Mouse (Mus musculus): ENCODE results near the gene Phactr4. TPM values are rescaled to one million over a fixed set of nuclear protein-coding genes. Genes with fewer than 3 reads are reported as not detected.

The Phactr4 gene
- total RNA-seq, 2 experiments from 2014 or later = 16.3 to 18.4 TPM

DNA sequence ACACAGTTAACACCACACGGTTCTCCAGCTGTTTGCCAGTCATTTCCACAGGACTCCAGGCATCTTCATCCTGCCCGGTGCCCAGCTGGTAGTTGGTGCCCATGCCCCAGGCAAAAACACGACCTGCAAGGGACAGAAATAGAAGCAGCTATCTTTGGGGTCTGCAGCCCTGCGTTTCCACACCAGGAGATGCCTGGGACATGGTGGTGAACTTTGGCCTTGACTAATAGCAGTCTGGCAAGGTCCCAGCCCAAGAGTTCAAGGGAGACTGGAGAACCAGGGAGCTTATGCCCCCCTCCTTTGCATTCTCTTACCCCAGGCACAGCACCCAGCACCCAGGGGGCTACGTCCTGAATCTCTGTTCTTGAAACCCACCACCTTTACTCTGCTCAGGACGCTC, 89.4 kb downstream of the Phactr4 start:
- DNase-seq = no peak

DNA sequence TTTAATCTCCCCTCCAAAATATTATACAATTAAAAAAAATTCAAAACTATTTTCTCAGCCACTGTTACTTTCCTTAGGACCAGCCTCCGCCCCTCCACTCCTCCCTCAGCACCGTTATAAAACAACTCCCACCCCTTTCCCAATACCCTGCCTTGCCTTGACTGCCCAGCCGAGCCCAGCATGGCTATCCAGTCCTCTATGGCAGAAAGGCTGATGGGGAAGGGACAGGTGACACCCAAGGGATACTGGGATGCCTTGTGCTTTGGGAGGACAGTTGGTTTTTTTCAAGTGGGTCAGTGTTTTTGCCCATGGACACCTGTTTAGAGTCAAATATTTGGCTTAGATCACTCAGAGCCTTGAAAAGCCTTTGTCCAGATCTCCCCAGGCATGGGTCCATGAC, 90.3 kb downstream of the Phactr4 start:
- DNase-seq = no peak

DNA sequence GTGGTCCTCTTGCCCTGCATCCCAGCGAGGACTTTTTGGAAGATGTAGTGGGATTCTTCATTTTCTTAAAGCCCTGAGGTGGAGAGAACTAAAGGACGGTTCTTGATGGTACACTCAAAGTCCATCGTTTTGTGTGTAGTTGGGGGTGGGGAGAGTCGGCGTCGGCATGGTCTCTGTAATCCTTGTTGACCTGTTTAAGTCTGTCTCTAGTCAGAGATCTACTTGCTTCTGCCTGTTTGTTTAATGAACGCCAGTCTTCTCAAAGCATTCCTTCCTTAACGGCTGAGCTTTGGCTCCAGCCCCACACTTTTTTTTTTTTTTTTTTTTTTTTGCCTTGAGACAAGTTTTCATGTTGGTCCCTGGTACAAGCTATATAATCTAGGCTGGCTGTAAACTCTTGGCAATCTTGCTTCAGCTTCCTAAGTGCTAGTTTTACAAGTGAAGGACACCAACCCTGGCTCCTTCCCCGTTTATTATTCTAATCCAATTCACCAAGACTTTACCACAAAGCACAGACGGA, 92.4 kb downstream of the Phactr4 start:
- DNase-seq = no peak

DNA sequence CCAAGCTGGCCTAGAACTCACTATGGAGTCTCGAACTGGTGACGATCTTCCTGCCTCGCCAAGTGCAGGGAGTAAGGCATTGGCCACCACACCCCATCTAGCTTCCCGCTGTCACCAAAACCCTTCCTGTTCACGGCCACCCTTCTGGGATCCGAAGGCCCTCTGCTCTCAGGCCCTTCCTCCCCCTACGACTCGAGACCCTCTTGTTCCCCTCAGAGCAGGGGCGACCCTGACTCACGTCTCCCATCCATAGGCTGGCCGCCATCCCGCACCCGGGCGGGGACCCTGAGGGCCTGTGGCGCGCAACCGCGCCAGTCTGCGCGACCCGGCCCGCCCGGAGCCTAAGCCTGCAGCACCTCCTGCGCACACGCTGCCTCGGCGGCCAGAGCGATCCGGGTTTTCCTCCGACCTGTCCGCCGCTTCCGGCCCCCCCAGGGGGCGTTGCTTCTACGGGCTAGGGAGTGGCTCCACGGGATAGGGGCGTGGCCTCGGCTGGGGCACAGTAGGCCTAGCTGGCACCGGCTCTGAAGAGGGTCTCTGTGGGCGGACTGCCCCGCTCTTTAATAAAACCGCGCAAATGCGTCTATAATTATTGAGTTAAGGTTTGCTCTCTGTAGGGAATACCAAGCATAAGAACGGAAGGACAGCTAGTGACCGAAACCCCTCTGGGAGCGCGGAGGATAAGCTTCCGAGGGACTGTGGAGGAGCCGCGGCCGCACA, 93.0 kb downstream of the Phactr4 start, which contains the start of gene Trnau1ap:
TSS of gene Trnau1ap (minus strand) at position 424 of the 720 bp plus-strand sequence.
- peak; percentile 90 for DNase-seq

DNA sequence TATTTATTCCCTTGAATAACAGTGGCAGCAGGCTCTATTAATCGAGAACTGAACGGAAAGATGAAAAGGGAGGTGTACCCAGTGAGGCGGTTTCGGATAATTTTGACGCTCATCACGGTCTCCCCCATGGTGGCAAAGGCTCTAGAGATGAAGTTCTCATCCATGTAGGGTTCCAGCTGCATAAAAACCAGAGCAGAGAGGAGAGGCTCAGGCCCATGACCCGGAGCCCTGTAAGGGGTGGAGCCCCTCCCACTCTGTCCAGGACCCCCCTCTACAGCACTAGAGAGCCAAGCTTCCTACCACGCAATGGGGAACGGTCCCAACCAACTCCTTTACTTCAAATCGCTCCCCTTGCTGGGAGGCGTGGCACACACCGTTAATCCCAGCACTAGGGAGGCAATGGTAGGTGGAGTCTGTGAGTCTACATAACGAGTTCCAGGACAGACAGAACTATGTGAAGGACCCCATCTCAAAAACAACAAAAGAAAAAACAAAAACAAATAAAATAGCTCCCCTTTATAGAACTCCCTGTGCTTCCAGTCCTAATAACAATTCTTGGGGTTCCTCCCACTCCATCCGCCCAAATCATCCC, 93.8 kb downstream of the Phactr4 start:
- DNase-seq = no peak

DNA sequence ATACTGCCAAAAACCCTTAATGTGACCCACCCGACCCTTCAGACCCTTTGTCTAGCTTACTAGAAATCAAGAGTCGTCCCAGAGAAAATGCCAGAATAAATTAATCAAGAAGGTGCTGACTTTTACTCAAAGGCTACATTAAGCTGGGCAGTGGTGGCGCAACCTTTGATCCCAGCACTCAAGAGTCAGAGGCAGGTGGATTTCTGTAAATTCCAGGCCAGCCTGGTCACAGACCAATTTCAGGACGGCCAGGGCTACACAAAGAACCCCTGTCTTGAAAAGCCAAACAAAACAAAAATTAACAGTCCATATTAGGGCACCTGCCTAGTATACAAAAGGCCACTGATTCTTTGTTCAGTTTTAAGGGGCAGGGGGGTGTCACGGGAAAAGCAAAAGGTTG, 95.8 kb downstream of the Phactr4 start:
- DNase-seq = no peak

DNA sequence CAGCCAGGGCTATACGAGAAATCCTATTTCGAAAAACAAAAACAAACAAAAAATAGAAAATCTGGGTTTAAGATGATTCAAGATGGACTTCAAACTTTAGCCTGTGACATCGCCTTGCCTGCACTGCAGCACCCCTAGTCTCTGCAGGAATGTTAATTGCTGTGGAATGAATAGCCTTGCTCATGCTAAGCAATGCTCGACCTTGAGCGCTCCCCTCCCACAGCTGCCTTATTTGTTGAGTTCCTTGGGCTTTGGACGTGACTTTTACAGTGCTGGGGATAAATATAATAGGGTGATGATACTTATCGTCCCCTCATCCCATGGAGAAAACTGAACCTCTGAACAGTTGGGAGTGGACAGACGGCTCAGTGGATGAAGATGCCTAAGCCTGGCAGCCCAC, 106.6 kb downstream of the Phactr4 start:
- no peak for DNase-seq

DNA sequence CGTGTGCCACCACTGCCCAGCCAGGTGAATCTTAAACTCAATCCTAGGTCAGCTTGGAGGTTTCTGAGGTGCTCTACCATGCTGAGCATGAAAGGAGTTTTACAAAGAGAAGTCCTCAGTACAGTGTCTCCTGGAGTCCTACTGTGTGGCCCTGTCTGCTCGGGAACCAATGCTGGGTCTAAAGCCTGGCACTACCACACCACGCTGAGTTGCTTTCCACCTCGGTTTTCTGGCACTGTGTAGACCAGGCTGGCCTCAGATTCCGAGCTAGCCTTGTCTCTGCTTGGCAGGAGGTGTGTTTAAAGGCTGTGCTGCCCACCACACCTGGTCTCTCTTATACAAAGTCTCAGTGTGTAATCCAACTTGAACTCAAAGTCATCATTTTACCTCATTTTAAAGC, 109.7 kb downstream of the Phactr4 start:
- no peak for DNase-seq

DNA sequence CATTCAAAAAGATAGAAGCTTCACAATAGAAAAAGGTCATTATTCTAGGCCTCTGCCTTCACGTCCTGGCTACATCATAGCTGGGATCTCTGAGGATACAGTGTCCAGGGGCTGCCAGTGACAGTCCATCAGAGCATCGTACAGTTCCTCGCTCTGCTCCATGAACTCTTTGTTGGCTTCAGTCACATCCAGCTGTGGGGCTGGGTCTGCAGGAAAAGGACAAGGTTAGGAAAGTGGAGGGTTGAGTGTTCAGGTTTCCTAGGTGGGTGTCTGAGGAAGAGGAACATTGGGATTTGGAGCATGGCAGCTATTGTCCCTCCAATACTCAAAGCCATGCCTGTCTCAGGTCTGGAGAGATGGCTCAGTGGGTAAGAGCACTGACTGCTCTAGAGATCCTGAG, 110.5 kb downstream of the Phactr4 start:
- DNase-seq = no peak

DNA sequence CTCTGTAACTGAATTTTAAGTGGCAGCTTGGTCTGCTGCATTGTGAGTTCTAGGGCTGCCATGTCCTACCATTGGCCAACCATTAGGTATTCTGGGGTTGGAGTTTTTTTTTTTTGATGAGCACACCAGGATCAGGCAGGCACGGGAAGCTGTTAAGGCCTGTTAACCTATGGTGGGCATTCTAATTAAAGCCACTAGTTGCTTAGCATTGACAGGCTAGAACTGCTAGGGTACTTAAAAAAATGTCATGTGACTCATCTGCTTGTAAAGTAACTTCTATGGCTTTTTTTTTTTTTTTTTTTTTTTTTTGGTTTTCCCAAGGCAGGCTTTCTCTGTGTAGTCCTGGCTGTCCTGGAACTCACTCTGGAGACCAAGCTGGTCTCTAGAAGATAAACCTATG, 111.1 kb downstream of the Phactr4 start:
- no peak for DNase-seq

DNA sequence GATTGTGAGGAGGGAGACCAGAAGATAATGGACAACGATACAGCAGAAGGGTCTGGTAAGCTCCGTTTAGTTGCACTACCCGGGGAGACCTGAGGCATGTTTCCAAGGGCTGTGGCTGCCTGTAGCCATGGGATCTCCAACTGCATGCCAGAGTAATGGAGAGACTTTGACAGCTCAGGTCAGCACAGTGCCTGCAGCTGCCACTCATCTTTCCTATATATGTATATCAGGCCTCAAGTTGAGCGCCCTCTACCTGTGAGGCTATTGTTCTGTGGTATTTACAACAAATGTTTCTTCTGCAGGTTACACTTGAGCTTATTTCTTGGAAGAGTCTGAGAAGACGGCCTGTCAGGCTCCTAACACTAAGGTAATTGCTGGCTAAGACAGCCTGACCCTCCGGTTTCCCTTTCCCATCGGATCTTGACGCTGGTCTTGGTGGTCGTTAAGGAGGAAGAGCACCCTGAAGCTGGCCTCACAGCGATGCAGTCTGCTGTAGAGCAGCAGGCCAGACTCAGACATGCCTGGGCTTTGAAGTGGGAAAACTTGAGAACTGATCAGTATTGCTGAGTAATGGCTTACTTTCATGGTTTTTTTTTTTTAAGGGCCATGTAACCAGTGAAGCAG, 112.3 kb downstream of the Phactr4 start:
- DNase-seq = peak; percentile 33

DNA sequence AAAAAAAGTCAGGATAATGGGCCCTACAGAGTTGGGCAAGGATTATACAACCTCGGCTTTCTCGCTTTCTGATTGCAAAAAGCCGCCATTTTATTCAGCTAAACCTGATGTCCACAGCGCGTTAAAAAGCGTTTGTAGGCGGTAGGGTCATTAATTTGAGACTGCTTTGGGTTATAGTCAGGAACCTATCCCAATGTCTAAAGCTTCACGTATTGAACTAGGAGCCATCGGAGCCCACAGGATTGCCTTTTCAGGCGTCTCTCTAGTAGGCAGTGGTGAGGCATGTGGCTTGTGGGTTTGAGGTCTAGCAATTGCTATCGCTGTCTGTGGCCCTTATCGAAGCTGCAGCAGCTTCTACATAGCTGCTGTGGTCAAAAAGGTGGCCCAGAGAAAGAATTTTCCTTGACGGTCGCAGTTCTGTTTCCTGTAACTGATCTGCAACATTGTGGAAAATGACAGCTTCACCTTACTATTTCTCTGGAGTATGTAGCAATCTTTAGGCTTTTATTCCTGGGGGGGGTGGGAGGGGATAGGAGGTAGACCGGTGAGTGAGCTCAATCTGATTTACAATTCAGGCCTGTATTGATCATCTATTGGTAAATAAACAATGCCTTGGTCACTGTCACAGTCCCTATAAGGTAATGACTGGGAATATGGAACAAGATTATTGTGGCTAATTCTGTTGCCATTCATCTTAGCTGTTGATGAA, 113.0 kb downstream of the Phactr4 start:
- no peak for DNase-seq

DNA sequence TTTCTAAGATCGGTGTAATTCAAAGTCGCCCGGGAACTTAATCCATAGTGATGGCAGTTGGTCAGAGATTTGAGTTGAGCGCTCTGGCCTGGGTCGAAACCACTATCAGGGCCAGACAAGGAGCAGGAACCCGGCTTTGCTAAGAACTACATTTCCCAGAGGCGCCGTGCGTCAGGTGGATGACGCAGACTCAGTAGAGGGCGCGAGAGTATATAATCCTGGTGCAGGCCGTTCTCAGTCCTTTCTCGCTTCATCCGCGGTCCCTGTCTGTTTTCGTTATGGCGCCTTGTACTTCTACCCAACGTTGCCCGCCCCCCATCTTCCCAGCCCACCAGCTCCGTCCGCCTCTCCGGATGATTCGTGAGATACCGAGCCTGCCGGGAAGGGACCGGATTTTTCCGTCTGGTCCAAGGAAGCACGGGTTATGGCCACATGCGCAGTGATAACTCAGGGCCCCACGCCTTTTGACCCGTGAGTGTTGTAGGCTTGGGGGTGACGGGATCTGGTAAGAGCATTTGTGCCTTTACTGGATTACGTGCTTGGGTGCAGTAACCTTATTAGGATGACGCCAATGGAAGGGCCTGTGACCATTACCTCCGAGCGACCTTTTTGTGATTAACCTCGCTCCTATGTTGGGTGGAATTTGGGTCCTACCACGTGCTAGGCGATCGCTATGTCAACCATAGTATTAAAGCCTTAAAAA, 113.7 kb downstream of the Phactr4 start:
- peak; percentile 80 for DNase-seq

DNA sequence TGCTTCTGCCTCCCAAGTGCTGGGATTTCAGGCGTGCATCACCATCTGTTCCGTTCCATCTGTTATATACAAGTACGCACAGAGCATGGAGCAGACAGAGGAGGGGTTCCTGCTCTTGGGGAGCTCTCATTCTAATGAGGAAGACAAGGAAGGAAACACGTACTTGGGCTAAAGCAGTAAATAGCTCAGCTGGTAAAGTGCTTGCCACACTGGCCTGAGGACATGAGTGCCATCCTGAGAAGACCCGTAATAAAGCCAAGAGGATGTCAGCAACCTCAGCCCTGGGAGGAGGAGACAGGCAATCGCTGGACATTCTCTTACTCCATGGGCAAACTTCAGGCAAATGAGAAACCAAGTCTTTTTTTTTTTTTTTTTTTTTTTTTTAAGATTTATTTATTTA, 116.3 kb downstream of the Phactr4 start:
- DNase-seq = no peak

Small RNA genes within 50 kb of the gene (microRNA-seq; reads per million reads assigned to microRNA genes)
- 0 reads per million in 2 experiments for gene Gm25707

Other genes starting within 250 kb of the Phactr4 start
- 10 to 100 TPM; 31.9 to 36.0 TPM for gene Ythdf2, start 210.2 kb downstream of the Phactr4 start, total RNA-seq (2021)
- 10 to 100 TPM; 11.2 to 12.3 TPM for gene Gmeb1, start 160.9 kb downstream of the Phactr4 start, total RNA-seq (2021)
- 10 to 100 TPM; 22.9 to 25.7 TPM for gene Taf12, start 148.1 kb downstream of the Phactr4 start, total RNA-seq (2021)
- gene Rab42, start 119.1 kb downstream of the Phactr4 start, total RNA-seq (2021) = under 1 TPM; 0.72 to 0.87 TPM
- gene Trnau1ap, start 93.0 kb downstream of the Phactr4 start, total RNA-seq (2021) = 10 to 100 TPM; 16.1 to 21.2 TPM
- 10 to 100 TPM; 13.4 to 18.6 TPM for gene Rcc1, start 68.9 kb downstream of the Phactr4 start, total RNA-seq (2021)
- gene Med18, start 41.4 kb upstream of the Phactr4 start, total RNA-seq (2021) = 1 to 10 TPM; 5.1 to 6.5 TPM
- gene Sesn2, start 88.0 kb upstream of the Phactr4 start, total RNA-seq (2021) = 1 to 10 TPM; 2.2 to 2.6 TPM
- 100 to 1,000 TPM; 115 to 139 TPM for gene Atpif1, start 111.2 kb upstream of the Phactr4 start, total RNA-seq (2021)
- gene Dnajc8, start 113.1 kb upstream of the Phactr4 start, total RNA-seq (2021) = 10 to 100 TPM; 70.0 to 74.9 TPM
- gene Ptafr, start 141.6 kb upstream of the Phactr4 start, total RNA-seq (2021) = 1 to 10 TPM; 2.0 to 2.8 TPM
- gene Eya3, start 216.5 kb upstream of the Phactr4 start, total RNA-seq (2021) = 10 to 100 TPM; 13.5 to 16.8 TPM